Mouse (Mus musculus): ENCODE measurements around the gene Hist1h2bc.
"Not testable (repeated sequence)": the region's sequence is repeated elsewhere in the genome, so short reads cannot be mapped to it uniquely, and the experiment has no call there.

Hist1h2bc gene

GRCm38 (mm10) chr13:23700786-23701520 is 17.0 kb downstream of the Hist1h2bc start:
- peak; percentile 92 for DNase-seq

- DNase-seq = no peak
Observed at GRCm38 (mm10) chr13:23702220-23702619, 18.2 kb downstream of the Hist1h2bc start.

- DNase-seq = not testable (repeated sequence)
Observed at GRCm38 (mm10) chr13:23702801-23703200, 18.8 kb downstream of the Hist1h2bc start.

- no peak for DNase-seq
Observed at GRCm38 (mm10) chr13:23705751-23706356, 21.9 kb downstream of the Hist1h2bc start.

- no peak for DNase-seq
Observed at GRCm38 (mm10) chr13:23706771-23707170, 22.8 kb downstream of the Hist1h2bc start.

DNA sequence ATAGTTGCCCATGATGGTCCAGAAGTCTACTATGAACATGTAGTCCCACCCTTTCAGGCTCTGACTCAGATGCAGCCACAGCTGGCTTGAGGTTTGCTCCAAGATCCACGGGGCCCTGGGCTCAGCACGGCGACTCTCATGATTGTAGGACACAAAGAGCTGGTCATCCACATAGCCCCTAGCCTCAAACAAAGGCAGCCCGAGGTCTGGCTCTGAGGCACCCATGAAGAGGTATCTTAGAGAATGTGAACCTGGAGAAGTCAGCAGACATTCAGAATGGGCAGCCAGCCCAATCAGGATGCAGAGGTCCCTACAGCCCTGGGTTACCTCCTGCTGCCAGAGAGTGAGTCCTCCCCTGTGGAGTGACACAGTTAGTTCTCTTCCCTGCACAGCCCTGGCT is 24.0 kb downstream of the Hist1h2bc start:
- DNase-seq = no peak

DNA sequence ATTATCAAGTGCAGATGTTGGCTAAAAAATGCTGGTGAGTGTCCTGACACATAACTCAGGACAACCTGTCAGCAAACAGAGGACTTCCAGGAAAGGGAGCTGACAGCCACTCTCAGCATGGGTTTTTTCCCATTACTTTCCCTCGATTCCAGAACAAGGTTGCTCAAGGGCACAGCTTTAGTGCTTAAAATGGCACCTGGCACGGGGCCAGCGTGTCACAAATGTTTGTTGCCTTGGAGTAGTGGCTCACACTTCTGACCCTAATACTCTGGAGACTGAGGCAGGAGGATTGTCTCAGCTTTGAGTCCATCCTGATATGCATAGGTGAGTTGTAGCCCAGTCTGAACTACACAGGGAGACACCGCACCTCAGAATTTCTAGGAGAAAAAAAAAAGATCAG is 24.7 kb downstream of the Hist1h2bc start:
- DNase-seq = no peak

- DNase-seq = no peak
Observed at GRCm38 (mm10) chr13:23709714-23710373, 25.8 kb downstream of the Hist1h2bc start.

- DNase-seq = peak; percentile 72
Observed at GRCm38 (mm10) chr13:23710374-23711089, 26.5 kb downstream of the Hist1h2bc start, which contains the start of gene Hfe. Gene Hfe, minus strand, starts transcription at chr13:23710854.

GRCm38 (mm10) chr13:23716261-23717042 is 32.5 kb downstream of the Hist1h2bc start:
- DNase-seq = no peak

DNA sequence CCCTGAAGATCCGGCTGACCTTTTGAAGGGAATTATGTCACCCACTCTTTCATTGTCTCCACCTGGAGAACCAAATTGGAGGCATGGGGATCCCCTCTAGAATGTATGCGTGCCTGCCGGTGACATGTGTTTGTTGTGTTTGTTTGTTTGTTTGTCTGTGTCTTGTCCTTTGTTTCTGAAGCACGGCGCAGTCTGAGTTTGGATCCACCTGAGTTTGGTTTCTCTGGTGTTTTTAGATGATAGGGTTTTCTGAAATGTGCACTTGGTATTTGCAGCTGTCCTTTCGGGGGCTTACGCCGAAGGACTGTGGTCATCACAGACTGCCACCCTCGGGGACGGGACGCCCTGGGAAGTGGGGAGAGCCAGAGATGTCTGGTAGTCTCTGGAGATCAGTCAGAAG is 33.2 kb downstream of the Hist1h2bc start:
- no peak for DNase-seq

- DNase-seq = not testable (repeated sequence)
Observed at GRCm38 (mm10) chr13:23717593-23718245, 33.7 kb downstream of the Hist1h2bc start.

DNA sequence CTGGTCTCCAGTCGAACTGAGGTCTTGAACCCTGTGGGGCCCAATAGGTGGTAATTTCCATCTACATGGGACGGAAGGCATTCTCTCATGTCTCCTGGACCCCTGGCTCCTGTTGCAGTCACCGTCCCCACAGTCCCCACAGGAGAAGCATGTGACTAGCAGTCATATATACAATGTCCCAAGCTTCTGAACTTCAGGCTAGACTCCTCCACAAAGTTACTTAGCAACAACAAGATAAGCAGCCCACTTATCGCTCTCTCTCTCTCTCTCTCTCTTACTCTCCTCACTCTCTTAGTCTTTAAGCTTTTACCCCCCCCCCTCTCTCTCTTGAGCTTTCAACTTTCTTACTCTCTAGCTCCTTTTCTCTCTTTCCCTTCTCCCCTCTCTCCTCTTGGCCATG is 40.2 kb downstream of the Hist1h2bc start:
- DNase-seq = no peak

DNA sequence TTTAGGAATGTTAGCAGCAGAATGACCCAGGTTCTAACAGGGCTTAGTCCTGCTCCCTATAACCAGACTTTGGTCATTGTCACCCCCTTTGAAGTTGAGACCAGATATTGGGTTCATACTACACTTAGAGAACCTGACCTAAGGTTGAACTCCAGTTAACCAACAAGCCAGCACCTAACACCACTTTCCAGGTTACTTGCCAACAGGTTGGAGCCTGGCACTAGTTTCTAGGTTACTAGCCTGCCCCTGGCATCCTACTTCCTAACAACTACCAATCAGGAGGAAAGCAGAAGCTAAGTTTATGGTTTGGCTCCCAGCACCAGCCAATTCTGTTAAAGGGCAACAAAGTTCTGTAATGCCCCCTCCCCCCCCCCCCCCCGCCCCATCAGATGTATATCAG is 41.2 kb downstream of the Hist1h2bc start:
- DNase-seq = no peak

DNA sequence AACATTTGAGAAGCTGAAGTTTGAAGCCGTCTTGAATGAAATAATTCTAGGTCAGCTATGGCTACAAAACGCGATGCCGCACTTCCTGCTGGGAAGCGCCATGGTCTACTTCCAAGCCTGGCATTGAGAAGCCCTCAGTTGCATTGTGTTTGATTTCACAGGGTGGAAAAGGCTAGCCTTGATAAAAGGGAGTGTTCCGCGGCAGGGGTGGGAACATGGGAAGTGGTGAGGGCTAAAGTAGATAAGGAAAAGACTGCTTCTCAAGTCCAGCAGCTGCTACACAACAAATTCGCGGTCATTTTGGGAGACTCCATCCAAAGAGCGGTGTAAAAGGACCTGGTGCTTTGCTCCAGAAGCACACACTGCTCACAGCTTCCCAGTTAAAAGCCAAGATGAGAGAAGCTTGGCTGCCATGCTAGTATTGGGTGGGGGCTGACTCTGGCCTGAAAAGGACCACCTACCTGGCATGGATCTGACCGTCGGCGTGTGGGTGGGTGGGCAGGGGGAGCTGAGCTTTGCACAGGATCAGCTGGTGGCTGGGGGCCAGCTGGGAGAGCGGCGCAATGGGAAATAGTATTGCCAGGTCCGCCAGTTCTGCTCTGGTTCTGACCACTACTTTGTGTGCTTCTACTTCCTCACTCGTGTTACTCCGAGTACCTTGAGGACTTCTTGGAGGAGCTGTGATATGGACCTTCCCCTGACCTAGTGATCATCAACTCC is 44.6 kb downstream of the Hist1h2bc start:
- DNase-seq = no peak

DNA sequence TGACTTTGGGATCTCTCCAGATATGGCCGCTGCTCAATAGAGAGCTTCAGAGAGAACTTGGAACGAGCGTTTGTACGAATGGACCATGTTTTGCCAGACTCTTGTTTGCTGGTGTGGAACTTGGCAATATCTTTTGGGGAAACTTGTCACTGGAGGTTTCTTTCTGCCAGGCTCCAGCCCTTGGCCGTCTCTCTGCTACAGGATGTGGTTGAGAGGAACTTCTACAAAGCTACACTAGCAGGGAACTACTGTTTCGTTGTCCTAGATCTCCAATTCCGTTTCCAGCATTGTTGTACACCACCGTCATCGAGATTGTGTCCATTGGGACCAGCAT is 45.2 kb downstream of the Hist1h2bc start:
- DNase-seq = no peak

- no peak for DNase-seq
Observed at GRCm38 (mm10) chr13:23729706-23730105, 45.7 kb downstream of the Hist1h2bc start.

DNA sequence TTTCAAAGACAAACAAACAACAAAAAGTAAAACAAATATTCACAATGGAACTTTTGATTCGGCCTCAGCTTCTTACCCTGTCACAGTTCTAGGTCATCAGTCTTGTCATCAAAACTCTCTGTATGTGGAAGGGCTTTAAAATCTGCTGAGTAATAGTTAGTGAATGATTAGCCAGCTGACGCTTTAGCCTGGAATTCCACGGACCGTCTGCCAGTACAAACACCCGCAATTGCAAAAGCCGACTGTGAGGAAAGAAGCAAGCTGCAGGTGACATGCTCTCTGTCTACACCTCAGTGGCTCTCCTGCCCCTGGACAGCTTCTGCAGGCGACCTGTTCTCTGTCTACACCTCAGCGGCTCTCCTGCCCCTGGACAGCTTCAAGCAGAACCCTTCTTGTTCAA is 46.5 kb downstream of the Hist1h2bc start:
- peak; percentile 77 for DNase-seq

DNA sequence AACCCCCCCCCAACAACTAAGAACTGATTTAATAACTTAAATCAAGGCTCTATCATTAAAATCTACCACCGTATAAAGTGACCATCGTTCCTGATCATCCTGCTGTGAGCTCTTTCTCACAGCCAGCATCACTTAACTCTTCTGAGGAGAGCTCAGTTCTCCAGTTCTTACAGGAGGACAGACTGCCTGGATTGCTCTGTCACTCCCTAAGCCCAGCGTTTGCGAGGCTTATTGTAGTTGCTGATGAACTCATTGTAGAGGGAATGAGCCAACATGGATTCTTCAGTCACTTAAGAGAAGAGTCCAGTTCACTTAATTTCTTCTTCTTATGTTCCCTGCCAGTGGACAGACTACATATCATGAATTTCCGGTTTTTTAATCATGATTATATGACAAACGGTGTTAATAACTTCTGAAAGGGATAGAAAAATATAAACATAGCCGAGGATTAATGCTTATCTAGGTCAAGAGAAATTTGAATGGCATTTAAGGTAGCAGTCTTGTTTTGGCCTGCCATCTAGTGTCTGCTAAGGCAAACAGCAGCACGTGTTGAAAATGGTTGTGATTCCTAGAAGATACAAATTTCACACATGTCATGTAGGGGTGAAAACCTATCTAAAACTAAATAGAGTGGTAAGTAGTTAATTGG is 48.3 kb downstream of the Hist1h2bc start:
- DNase-seq = peak; percentile 74

DNA sequence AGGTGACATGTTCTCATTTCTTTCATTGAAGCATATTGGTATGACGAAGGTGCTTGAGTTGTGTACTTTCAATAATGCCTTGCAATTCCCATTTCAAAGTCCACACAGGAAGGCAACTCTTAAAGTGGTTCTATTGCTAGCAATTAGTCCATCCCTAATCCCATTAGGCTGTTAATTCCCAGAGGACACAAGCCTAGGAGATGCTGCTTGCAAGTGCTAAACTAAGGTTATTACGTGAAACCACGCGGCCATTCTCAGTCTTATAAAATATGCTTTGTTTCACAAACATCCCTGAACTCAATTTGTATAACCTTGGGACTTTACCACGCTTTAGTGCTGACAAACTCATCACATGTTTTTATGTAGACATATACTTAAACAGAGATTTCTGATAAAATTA is 53.1 kb downstream of the Hist1h2bc start:
- no peak for DNase-seq

DNA sequence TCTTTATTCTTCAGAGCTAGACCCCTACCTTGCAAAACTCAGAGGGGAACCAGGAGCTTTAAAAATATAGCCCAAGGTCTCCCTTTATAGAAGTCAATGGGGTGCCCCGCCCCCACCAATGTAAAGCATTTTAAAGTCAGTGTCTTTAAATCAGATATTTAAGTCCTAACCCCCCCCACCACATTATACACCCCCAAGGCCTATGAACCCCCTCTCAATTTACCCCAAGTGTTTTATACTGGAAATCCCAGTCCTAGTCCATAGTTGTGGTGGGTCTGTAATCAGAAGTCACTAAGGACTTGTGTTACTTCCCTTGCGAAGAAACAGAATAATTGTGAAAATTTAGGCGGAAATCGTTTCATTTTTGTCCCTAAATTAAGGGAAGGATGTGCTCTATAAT is 54.0 kb downstream of the Hist1h2bc start:
- no peak for DNase-seq

Measured in lung, postnatal 36 days (tissue).